Mouse (Mus musculus) CD4-positive, CD25-positive, alpha-beta regulatory T cell (primary cell): ENCODE measurements around the gene Drd3. TPM values are rescaled to one million over a fixed set of nuclear protein-coding genes. Genes with fewer than 3 reads are reported as not detected.

ENCODE experiments used
- polyA plus RNA-seq: library from polyadenylated mRNA; unstranded; fragments of 100-300 nt; shearing (Covaris generic); gene quantifications from one replicate; pipeline ENCODE4 v1.2.1, GENCODE M21; 2017

The Drd3 gene
- polyA plus RNA-seq = not detected

GRCm38 (mm10) chr16:43753751-43754150, at the start of gene Drd3:
Gene Drd3 (plus strand): TSS chr16:43754026.

Other genes with a start within 250 kb of the Drd3 start
- 29.2 TPM for gene Tigit, start 89.9 kb upstream of the Drd3 start, polyA plus RNA-seq
- 14.9 TPM for gene Ccdc191, start 135.8 kb downstream of the Drd3 start, polyA plus RNA-seq
- gene Qtrt2, start 172.8 kb downstream of the Drd3 start, polyA plus RNA-seq = 23.3 TPM
- gene Zdhhc23, start 225.8 kb downstream of the Drd3 start, polyA plus RNA-seq = 7.5 TPM